In genomic region chr11:120437152-120437856, GRCm38 (mm10) we compare ENCODE assay signal across 1 mouse cellular context.
TF ChIP-seq lines count a peak whose summit lies in the region.

TSS of gene Nploc4 (minus strand) at chr11:120437708.

TF ChIP-seq in MEL, 35 proteins besides CTCF, POLR2A, EP300 and RAD21 (continued from another document):
- TF ChIP-seq MAFK (IDR thresholded peaks at IDR 0.05; ENCODE audit: borderline replicate concordance, low read depth, low read length) (no peak), HCFC1 (IDR thresholded peaks at IDR 0.05; ENCODE audit: low read depth, low read length) (peak; percentile 89), UBTF (IDR thresholded peaks at IDR 0.05; ENCODE audit: borderline replicate concordance, insufficient read depth, low read depth, low read length) (0 out of 2 replicates have a peak, but pooled peaks have one; percentile 28), TCF12 (IDR thresholded peaks at IDR 0.05; ENCODE audit: low read depth, low read length) (peak; percentile 86), CHD2 (IDR thresholded peaks at IDR 0.05; ENCODE audit: low read length) (no peak), POLR2AphosphoS5 (IDR thresholded peaks at IDR 0.05; ENCODE audit: borderline replicate concordance, low read depth, low read length) (no peak), MAX (IDR thresholded peaks at IDR 0.05; ENCODE audit: low read length) (no peak), MXI1 (IDR thresholded peaks at IDR 0.05; ENCODE audit: low read depth, low read length) (peak; percentile 46), TAL1 (IDR thresholded peaks at IDR 0.05; ENCODE audit: low read length) (no peak)
